Mouse (Mus musculus) bone marrow, adult 2 months (tissue): ENCODE measurements around the gene Wdr45.

Experiments used
- CTCF ChIP-seq: fragments of 200-500 bp; IDR thresholded peaks from 2 replicates; pipeline ENCODE4 v1.5.1; 2011; ENCODE audit warnings: low read length, control low read depth; ENCODE audit not compliant: control insufficient read depth, insufficient read depth
- POLR2A ChIP-seq: fragments of 200-500 bp; IDR thresholded peaks from 2 replicates; pipeline ENCODE4 v1.6.1; 2011; ENCODE audit warnings: low read depth, mild to moderate bottlenecking, control low read depth, low read length, borderline replicate concordance; ENCODE audit not compliant: control insufficient read depth

DNA sequence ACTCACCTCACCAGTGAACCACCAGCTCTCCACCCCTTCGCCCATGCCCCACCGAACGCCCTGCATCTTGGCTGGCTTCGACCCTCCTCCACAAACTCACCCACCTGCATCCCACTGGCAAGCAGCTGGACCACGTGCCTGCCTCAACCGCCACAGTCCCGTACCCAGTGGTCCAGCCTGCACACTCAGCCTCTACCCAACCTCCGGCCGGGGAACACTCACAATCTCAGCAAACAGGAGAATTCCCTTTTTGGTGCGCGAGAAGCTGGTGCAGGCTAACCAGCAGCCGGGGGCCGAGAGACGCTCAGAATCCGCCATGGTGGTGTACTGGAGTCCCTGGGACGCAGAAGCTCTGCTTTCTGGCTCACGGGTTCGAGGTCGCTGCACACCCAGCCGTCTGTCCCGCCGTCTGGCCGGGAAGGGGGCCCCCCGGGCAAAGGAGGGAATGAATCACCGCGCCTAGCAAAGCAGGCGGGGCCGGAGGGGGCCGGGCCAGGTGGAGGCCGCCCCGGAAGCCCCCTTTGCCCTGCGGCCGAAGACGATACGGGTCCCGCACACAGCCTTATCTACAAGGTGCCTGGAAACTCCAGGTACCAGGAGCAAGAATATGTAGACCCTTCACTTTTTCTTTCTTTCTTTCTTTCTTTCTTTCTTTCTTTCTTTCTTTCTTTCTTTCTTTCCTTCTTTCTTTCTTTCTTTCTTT, 43.1 kb upstream of the Wdr45 start, which contains the start of gene Plp2:
- peak; percentile 21; the same call in 1 of the 2 replicates for TF ChIP-seq POLR2A
- TF ChIP-seq CTCF = no peak
